Mouse (Mus musculus): ENCODE data around the gene Ccdc54.

- TF ChIP-seq CTCF (IDR thresholded peaks at IDR 0.05; ENCODE audit: low read depth, low read length) (no peak), POLR2A (IDR thresholded peaks at IDR 0.05; ENCODE audit: borderline replicate concordance, low read depth, low read length) (no peak)
These were observed 13.9 kb upstream of the Ccdc54 start for GRCm38 (mm10) chr16:50604826-50605225.

All from bone marrow macrophage, adult 2 months (primary cell).